Mouse (Mus musculus): ENCODE results near the gene Tmem211. TPM values are rescaled to one million over a fixed set of nuclear protein-coding genes. Genes with fewer than 3 reads are reported as not detected.

Tmem211 gene
- polyA plus RNA-seq, 1 experiment from 2014 or later = 0.46 TPM

GRCm38 (mm10) chr5:113208622-113209400, 17.9 kb upstream of the Tmem211 start:
- no peaks in the 10 kb centered on the region for H3K27me3 ChIP-seq (ENCODE audit: control insufficient read depth, insufficient read depth, low read length)
- no peak overlapping the region for H3K9ac ChIP-seq (ENCODE audit: low read length)
- H3K27ac ChIP-seq (replicated peaks) = peak overlapping the region; percentile 87
- H3K4me3 ChIP-seq (ENCODE audit: low read depth, low read length) = no peak overlapping the region
- H3K9me3 ChIP-seq (ENCODE audit: control insufficient read depth, low read length) = no peaks in the 10 kb centered on the region
- TF ChIP-seq EP300 (optimal IDR thresholded peaks at IDR 0.05) = no peak
- no peak for TF ChIP-seq CTCF (IDR thresholded peaks at IDR 0.05; ENCODE audit: low read depth)
- H3K4me2 ChIP-seq (replicated peaks; ENCODE audit: low read depth) = no peak overlapping the region
- 24% methylated on average over 11 of the region's 11 CpGs for WGBS
- ATAC-seq (ENCODE audit: low FRiP score, low TSS enrichment) (peak; percentile 48; the same call in 1 of the 2 replicates), DNase-seq (ENCODE audit: low spot score) (no peak)
- peaks cover 9% of the 10 kb centered on the region for H3K4me1 ChIP-seq (replicated peaks; ENCODE audit: control insufficient read depth, insufficient read depth)
- no peaks in the 10 kb centered on the region for H3K36me3 ChIP-seq (ENCODE audit: control insufficient read depth, insufficient read depth, low read length)

GRCm38 (mm10) chr5:113209401-113209750, 17.3 kb upstream of the Tmem211 start:
- no peak overlapping the region for H3K4me2 ChIP-seq (replicated peaks; ENCODE audit: low read depth)
- H3K9ac ChIP-seq (ENCODE audit: low read length) = no peak overlapping the region
- 41% methylated on average over 11 of the region's 11 CpGs for WGBS

DNA sequence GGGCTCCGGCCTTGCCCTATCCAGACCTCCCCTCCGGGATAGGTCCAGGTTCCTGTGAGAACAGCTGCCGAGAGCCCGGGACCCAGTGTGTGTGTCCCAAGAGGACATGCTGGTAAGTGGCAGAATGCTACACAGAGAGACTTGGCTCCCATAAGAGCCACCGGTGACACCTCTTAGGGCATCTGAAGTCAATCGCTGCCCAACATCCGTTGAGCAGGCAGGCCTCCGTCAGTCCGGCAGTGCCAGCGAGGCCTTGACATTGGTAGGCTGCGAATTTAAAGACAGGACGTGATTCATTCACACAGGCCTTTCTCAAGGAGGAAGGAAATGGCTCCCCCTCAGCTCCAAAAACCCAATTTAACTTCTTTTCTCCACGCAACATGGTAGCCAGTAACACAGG, 16.8 kb upstream of the Tmem211 start:
- H3K9ac ChIP-seq (ENCODE audit: low read length) = no peak overlapping the region
- ATAC-seq (ENCODE audit: low FRiP score, low TSS enrichment) (no peak), DNase-seq (ENCODE audit: low spot score) (no peak)
- no peak overlapping the region for H3K4me2 ChIP-seq (replicated peaks; ENCODE audit: low read depth)
- no peaks in the 10 kb centered on the region for H3K9me3 ChIP-seq (ENCODE audit: control insufficient read depth, low read length)
- TF ChIP-seq CTCF (IDR thresholded peaks at IDR 0.05; ENCODE audit: low read depth) = no peak
- no peak overlapping the region for H3K4me3 ChIP-seq (ENCODE audit: low read depth, low read length)
- WGBS = 76% methylated on average over 13 of the region's 13 CpGs
- H3K27ac ChIP-seq (replicated peaks) = peak overlapping the region; percentile 87
- H3K27me3 ChIP-seq (ENCODE audit: control insufficient read depth, insufficient read depth, low read length) = no peaks in the 10 kb centered on the region
- peaks cover 9% of the 10 kb centered on the region for H3K4me1 ChIP-seq (replicated peaks; ENCODE audit: control insufficient read depth, insufficient read depth)
- no peaks in the 10 kb centered on the region for H3K36me3 ChIP-seq (ENCODE audit: control insufficient read depth, insufficient read depth, low read length)

More at GRCm38 (mm10) chr5:113209401-113209750, 17.3 kb upstream of the Tmem211 start:
- no peak for ATAC-seq (ENCODE audit: low FRiP score, low TSS enrichment)
- no peak overlapping the region for H3K4me3 ChIP-seq (ENCODE audit: low read depth, low read length)
- no peak for DNase-seq (ENCODE audit: low spot score)
- H3K27ac ChIP-seq (replicated peaks) = peak overlapping the region; percentile 87
- no peaks in the 10 kb centered on the region for H3K9me3 ChIP-seq (ENCODE audit: control insufficient read depth, low read length)
- no peaks in the 10 kb centered on the region for H3K27me3 ChIP-seq (ENCODE audit: control insufficient read depth, insufficient read depth, low read length)
- peaks cover 9% of the 10 kb centered on the region for H3K4me1 ChIP-seq (replicated peaks; ENCODE audit: control insufficient read depth, insufficient read depth)
- no peak for TF ChIP-seq EP300 (optimal IDR thresholded peaks at IDR 0.05)
- no peak for TF ChIP-seq CTCF (IDR thresholded peaks at IDR 0.05; ENCODE audit: low read depth)
- H3K36me3 ChIP-seq (ENCODE audit: control insufficient read depth, insufficient read depth, low read length) = no peaks in the 10 kb centered on the region

DNA sequence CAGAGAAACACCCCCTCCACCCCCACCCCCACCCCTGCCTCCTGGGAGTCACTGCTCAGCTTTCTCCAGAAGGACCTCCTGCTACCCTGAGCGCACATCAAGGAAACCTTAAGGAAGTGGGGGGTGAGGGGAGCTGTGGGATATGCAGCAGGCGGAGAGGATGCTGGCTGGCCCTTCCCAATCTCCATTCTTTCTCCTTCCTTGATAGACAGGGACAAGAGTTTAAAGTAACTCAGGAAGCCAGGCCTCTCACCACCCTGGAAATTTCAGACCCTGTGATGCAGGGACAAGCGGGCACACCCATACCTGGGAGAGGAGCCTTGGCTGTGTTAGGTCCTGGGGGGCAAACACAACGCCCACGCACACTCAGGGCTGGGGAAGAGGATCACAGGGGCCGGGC, 16.4 kb upstream of the Tmem211 start:
- DNase-seq (ENCODE audit: low spot score) = no peak
- no peak overlapping the region for H3K4me3 ChIP-seq (ENCODE audit: low read depth, low read length)
- peak overlapping the region; percentile 87 for H3K27ac ChIP-seq (replicated peaks)
- H3K9me3 ChIP-seq (ENCODE audit: control insufficient read depth, low read length) = no peaks in the 10 kb centered on the region
- H3K27me3 ChIP-seq (ENCODE audit: control insufficient read depth, insufficient read depth, low read length) = no peaks in the 10 kb centered on the region
- H3K4me1 ChIP-seq (replicated peaks; ENCODE audit: control insufficient read depth, insufficient read depth) = peaks cover 9% of the 10 kb centered on the region
- WGBS = 77% methylated on average over 6 of the region's 6 CpGs
- TF ChIP-seq EP300 (optimal IDR thresholded peaks at IDR 0.05) (no peak), CTCF (IDR thresholded peaks at IDR 0.05; ENCODE audit: low read depth) (no peak)
- H3K36me3 ChIP-seq (ENCODE audit: control insufficient read depth, insufficient read depth, low read length) = no peaks in the 10 kb centered on the region
- no peak for ATAC-seq (ENCODE audit: low FRiP score, low TSS enrichment)
- H3K4me2 ChIP-seq (replicated peaks; ENCODE audit: low read depth) = no peak overlapping the region
- no peak overlapping the region for H3K9ac ChIP-seq (ENCODE audit: low read length)

DNA sequence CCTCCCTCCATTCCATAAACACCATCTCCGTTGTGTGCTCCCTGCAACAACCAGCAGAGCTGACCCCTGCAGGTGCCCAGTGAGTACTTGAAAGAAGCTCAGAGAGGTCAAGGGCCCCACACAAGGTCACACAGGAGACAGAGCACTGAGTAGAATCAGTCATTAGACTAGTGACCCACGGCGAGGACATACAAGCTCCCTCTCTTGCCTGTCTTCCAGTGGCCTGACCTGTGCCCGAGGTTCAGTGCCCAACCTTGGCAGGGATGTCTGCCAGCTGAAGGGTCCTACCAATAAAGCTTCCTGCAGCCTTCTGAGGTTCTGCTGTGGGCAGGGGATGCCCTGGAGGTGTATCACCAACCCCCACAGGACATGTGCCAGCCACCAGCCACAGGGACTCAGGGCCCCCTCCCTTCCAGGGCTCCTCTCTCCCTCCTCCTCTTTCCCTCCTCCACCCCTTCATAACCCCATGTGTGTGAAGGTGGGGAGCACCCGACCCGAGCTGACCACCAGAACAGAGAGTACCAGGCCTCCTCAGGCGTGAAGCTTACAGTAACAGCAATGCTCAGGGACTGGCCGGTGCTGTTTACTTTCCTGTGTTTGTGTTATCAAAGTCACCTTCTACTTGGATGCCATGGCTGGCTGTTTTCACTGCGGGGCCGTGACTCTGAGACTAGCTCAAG, 14.4 kb upstream of the Tmem211 start:
- TF ChIP-seq CTCF (IDR thresholded peaks at IDR 0.05; ENCODE audit: low read depth) (no peak), EP300 (optimal IDR thresholded peaks at IDR 0.05) (no peak)
- 74% methylated on average over 10 of the region's 10 CpGs for WGBS
- DNase-seq (ENCODE audit: low spot score) = no peak
- peak; percentile 3; the same call in 1 of the 2 replicates for ATAC-seq (ENCODE audit: low FRiP score, low TSS enrichment)
- Histone ChIP-seq H3K9ac (ENCODE audit: low read length) (no peak overlapping the region), H3K4me2 (replicated peaks; ENCODE audit: low read depth) (no peak overlapping the region), H3K27ac (replicated peaks) (no peak overlapping the region), H3K36me3 (ENCODE audit: control insufficient read depth, insufficient read depth, low read length) (no peaks in the 10 kb centered on the region), H3K4me1 (replicated peaks; ENCODE audit: control insufficient read depth, insufficient read depth) (peaks cover 12% of the 10 kb centered on the region), H3K9me3 (ENCODE audit: control insufficient read depth, low read length) (no peaks in the 10 kb centered on the region), H3K4me3 (ENCODE audit: low read depth, low read length) (no peak overlapping the region), H3K27me3 (ENCODE audit: control insufficient read depth, insufficient read depth, low read length) (no peaks in the 10 kb centered on the region)

DNA sequence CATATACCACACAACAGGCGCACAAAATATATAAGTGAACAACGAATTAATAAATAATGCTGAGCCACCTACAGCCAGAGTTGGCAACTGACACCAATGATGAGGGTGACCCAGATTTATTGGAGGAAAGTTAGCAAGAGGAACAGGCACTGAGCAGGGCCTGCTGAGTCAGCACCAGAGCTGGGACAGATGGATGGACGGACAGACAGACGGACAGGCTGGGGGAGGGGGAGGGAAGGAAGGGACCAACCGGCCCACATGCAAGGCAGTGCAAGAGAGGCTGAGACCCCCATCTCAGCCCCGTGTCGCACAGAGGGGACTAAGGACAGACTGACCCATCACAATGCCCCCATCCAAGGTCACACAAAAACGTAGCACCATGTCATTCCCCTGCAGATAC, 12.7 kb upstream of the Tmem211 start:
- H3K9ac ChIP-seq (ENCODE audit: low read length) = no peak overlapping the region
- H3K36me3 ChIP-seq (ENCODE audit: control insufficient read depth, insufficient read depth, low read length) = no peaks in the 10 kb centered on the region
- ATAC-seq (ENCODE audit: low FRiP score, low TSS enrichment) (no peak), DNase-seq (ENCODE audit: low spot score) (no peak)
- 79% methylated on average over 8 of the region's 8 CpGs for WGBS
- peaks cover 6% of the 10 kb centered on the region; the same call in 1 of the 2 replicates for H3K4me1 ChIP-seq (replicated peaks; ENCODE audit: control insufficient read depth, insufficient read depth)
- H3K27ac ChIP-seq (replicated peaks) = no peak overlapping the region
- TF ChIP-seq EP300 (optimal IDR thresholded peaks at IDR 0.05) = no peak
- TF ChIP-seq CTCF (IDR thresholded peaks at IDR 0.05; ENCODE audit: low read depth) = no peak
- H3K9me3 ChIP-seq (ENCODE audit: control insufficient read depth, low read length) = no peaks in the 10 kb centered on the region
- H3K4me3 ChIP-seq (ENCODE audit: low read depth, low read length) = no peak overlapping the region
- no peak overlapping the region for H3K4me2 ChIP-seq (replicated peaks; ENCODE audit: low read depth)
- no peaks in the 10 kb centered on the region for H3K27me3 ChIP-seq (ENCODE audit: control insufficient read depth, insufficient read depth, low read length)
